Mouse (Mus musculus) v-Abl transformed pro-B cells (cell line): ENCODE results near the gene Rbm43.
"Not testable (repeated sequence)": the region's sequence is repeated elsewhere in the genome, so short reads cannot be mapped to it uniquely, and the experiment has no call there.

Experiments used
- in situ Hi-C, 2 experiments: fragments of 400-800 bp; cut with MboI; formaldehyde crosslinking; loops; one replicate each; pipeline ENCODE4 v1.15.1; 2025; ENCODE audit not compliant: unreplicated experiment in 2 of 2

Gene Rbm43

GRCm38 (mm10) chr2:51933341-51934134 lies 1.4 kb downstream of the Rbm43 start:
- in situ Hi-C loops: loop anchor here (5.0 to 25.0 kb wide), 6 partner anchors 494 to 1639 kb away; partner anchors contain the start of genes Arl6ip6 (in 2 of the 2), Prpf40a (in 2 of the 2), Stam2 (in 2 of the 2) and Mmadhc (in 1 of the 2)

DNA sequence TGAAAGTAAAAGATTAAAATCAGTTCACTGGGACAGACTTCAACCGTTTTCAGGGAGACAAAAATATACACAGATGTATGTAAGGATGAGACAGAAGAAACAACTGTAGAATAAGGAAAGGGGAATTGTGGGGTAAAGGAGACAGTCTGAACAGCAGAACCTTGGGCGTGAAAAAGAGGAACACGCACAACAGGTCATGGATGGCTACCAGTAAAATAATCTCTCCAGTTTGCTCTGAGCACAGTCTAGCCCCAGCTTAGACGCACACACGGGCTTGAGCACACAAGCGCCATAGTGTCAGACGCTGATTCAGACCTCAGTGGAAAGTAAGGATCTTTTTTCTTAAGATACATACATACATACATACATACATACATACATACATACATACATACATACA lies 3.7 kb downstream of the Rbm43 start:
- in situ Hi-C loops: loop anchor here (5.0 to 25.0 kb wide), 6 partner anchors 496 to 1636 kb away; partner anchors contain the start of genes Arl6ip6 (in 2 of the 2), Prpf40a (in 2 of the 2), Stam2 (in 2 of the 2) and Mmadhc (in 1 of the 2)

- in situ Hi-C loops: loop anchor here (5.0 to 10.0 kb wide), 2 partner anchors 1608 to 1610 kb away; no protein-coding TSS in a partner anchor
Measured at GRCm38 (mm10) chr2:51914944-51915680, 19.9 kb downstream of the Rbm43 start.

- in situ Hi-C loops: loop anchor here (5.0 to 10.0 kb wide), 2 partner anchors 1607 to 1610 kb away; no protein-coding TSS in a partner anchor
Measured at GRCm38 (mm10) chr2:51914532-51914931, 20.4 kb downstream of the Rbm43 start.

- in situ Hi-C loops: loop anchor here (5.0 to 10.0 kb wide), 2 partner anchors 1605 to 1608 kb away; no protein-coding TSS in a partner anchor
Measured at GRCm38 (mm10) chr2:51912740-51913139, 22.2 kb downstream of the Rbm43 start.

GRCm38 (mm10) chr2:51911864-51912263 lies 23.1 kb downstream of the Rbm43 start:
- in situ Hi-C loops: loop anchor here (5.0 to 10.0 kb wide), 2 partner anchors 1605 to 1607 kb away; no protein-coding TSS in a partner anchor

DNA sequence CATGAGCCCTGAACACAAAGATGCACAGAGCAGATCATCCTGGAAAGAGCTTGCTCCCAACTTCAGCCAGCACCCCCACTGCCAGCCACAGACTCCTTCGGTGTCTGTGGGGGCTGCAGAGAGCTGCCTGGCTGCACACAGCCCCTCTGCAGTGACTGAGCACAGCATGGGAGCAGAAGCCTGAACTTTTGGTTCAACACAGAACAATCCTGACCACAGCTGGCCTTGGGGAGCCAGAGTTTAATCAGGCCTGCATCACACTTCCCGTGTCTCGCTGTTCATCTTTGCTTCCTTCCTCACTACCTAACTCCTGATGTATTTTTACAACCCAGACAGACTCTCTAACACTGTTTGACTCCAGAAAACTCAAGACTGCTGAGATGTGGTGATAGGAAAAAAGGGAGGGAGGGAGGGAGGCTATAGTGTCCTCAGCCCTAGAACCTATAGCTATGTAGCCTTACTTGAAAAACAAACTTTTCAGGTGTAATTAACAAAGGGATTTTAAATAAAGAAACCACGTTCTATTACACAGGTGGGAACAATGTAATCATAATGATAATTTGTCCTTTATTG lies 27.3 kb downstream of the Rbm43 start:
- in situ Hi-C loops: no loop called here

DNA sequence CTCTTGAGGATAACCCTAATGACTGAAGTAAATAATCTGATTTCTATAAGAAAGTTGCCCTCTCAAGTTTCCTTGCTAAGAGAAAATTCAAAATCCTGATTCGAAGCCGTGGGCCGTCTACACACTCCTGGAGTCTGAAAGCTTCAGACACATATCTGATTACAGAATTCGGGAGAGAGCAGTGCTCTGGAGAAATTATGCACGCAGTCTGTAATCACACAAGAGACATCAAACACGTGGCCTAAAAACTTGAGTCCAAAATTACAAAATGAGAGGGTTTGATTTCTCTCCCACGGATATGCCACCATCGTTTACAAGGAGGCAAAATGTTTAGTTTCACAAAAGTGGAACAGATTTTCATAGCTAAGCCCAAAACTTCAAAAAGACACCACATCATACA lies 29.3 kb downstream of the Rbm43 start:
- in situ Hi-C loops: no loop called here

GRCm38 (mm10) chr2:51892411-51892901 lies 42.5 kb downstream of the Rbm43 start:
- in situ Hi-C loops: no loop called here

- in situ Hi-C loops: no loop called here
Measured at GRCm38 (mm10) chr2:51890961-51891360, 44.0 kb downstream of the Rbm43 start.

DNA sequence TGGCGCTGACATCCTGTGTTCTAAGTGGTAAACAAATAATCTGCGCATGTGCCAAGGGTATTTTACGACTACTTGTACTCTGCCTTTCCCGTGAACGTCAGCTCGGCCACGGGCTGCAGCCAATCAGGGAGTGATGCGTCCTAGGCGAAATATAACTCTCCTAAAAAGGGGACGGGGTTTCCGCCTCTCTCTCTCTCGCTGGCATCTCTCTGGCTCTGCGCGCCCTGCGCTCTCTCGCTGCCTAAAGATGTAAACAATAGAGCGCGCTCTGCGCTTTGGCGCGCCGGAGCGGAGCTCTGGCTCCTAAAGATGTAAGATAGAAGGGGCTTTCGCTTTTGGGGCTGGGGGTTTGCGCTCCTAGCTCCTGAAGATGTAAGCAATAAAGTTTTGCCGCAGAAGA lies 44.8 kb downstream of the Rbm43 start:
- in situ Hi-C loops: not testable (repeated sequence)

DNA sequence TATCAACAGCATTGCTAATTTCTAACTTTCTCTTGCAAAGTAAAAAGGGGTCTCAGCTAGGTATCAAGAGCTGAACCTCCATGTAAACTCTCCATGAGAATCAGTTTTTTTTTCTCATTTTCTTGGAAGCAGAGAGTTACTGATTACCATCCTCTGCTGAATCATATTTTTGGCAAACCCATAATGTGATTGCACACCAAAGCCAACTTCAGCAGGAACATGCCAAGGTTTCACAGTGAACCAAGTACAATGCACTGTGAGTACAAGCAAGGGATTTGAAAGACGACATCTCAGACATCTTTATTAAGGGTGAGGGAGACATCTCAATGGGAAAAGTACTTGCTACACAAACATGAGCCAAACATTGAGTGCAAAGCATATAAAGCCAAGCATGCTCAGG lies 54.8 kb downstream of the Rbm43 start:
- in situ Hi-C loops: no loop called here
